Mouse (Mus musculus) mammary gland, adult 2 months (tissue): Measurements from ENCODE around the gene Topors. TPM values are rescaled to one million over a fixed set of nuclear protein-coding genes. Genes with fewer than 3 reads are reported as not detected.

ENCODE experiments used
- polyA plus RNA-seq: library from polyadenylated mRNA; depleted of rRNA; stranded (reverse); fragments of >200 nt; gene quantifications from 2 replicates; pipeline ENCODE4 v1.2.3, GENCODE M21; 2012; ENCODE audit warnings: low replicate concordance; rRNA removed

Topors gene
- polyA plus RNA-seq = 3.5 and 4.0 TPM in 2 replicates

GRCm38 (mm10) chr4:40269430-40270032, at the start of gene Topors, which contains the start of gene Smim27:
TSS of gene Topors (minus strand) at chr4:40269850.
TSS of gene Smim27 (plus strand) at chr4:40269579.

GRCm38 (mm10) chr4:40279276-40279900, 9.7 kb upstream of the Topors start, which contains the start of gene Ndufb6:
TSS of gene Ndufb6 (minus strand) at chr4:40279421.

GRCm38 (mm10) chr4:40239409-40240271, 30.0 kb downstream of the Topors start, which contains the start of gene Ddx58:
TSS of gene Ddx58 (minus strand) at chr4:40239828.

Other genes with a start within 250 kb of the Topors start
- gene Aco1, start 126.8 kb downstream of the Topors start, polyA plus RNA-seq = 62.2 and 90.9 TPM in 2 replicates
- 15.4 and 27.7 TPM in 2 replicates for gene Ddx58, start 30.0 kb downstream of the Topors start, polyA plus RNA-seq
- gene Smim27, start 271 bp downstream of the Topors start, polyA plus RNA-seq = 22.0 and 25.4 TPM in 2 replicates
- gene Ndufb6, start 9.6 kb upstream of the Topors start, polyA plus RNA-seq = 96.9 and 128 TPM in 2 replicates
- 0.26 and 0.33 TPM in 2 replicates for gene Tmem215, start 202.3 kb upstream of the Topors start, polyA plus RNA-seq